Mouse (Mus musculus): Measurements from ENCODE around the gene Kcnk6.
"Not testable (repeated sequence)": the region's sequence is repeated elsewhere in the genome, so short reads cannot be mapped to it uniquely, and the experiment has no call there.

Gene Kcnk6

GRCm38 (mm10) chr7:29202577-29202976 is 29.7 kb downstream of the Kcnk6 start:
- DNase-seq (ENCODE audit: low spot score) = no peak

GRCm38 (mm10) chr7:29194230-29194629 is 38.1 kb downstream of the Kcnk6 start:
- not testable (repeated sequence) for DNase-seq (ENCODE audit: low spot score)

- DNase-seq (ENCODE audit: low spot score) = not testable (repeated sequence)
Observed at GRCm38 (mm10) chr7:29181323-29181722, 51.0 kb downstream of the Kcnk6 start.

GRCm38 (mm10) chr7:29180854-29181236 is 51.5 kb downstream of the Kcnk6 start:
- no peak for DNase-seq (ENCODE audit: low spot score)

DNA sequence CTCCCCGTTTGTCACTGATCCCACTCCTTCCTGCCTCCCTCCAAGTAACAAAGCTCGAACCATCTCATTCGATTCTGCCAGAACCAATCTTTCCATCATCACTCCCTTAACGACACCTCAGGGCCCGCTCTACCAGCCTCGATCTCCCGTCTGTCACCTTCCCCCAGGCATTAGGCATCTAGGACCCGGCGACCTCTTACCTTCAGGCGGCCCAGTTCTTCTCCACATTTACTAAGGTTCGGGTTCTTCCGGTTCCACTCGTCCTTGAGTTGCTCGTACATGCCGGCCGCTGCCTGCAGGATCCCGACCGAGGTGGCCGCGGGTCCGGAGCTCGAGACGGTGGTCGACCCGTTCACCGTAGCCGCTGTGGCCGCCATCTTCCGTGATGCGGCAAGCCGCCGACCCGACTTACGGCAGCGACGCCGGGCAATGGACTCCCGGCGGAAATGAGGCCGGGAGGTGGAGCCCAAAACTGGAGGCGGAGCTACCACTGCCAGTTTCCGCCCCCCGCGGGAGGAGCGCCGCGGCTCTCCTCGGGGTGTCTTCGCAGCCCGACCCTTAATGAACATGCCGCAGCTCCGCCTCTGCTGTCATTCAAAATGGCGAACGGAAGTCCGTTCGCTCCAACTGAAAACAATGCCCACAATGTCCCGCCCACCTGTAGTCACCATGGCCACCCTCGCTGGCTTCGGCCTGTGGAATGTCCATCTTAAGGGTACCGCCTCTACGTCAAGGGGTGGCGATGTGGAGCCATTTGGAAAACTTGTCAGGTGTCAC is 52.0 kb downstream of the Kcnk6 start, which contains the start of gene Psmd8:
TSS of gene Psmd8 (minus strand) at position 625 of the 777 bp plus-strand sequence.
- DNase-seq (ENCODE audit: low spot score) = peak; percentile 81

- DNase-seq (ENCODE audit: low spot score) = no peak
Observed at GRCm38 (mm10) chr7:29179323-29179722, 53.0 kb downstream of the Kcnk6 start.

DNA sequence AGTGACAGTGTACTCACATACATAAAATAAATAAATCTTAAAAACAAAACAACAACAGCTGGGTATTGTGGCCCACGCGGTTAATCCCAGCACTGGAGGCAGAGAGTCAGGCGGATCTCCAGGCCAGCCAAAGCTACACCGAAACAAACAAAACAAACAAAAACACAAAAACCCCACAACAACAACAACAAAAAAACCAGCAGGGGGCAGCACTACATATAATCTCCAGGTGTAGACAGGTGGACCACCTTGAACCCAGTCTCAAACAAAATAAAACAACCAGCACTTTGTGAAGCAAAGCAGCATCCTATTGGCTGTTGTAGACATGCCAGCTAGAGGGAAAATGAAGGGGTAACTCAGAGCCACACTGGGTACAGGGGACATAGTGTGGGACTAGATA is 54.2 kb downstream of the Kcnk6 start:
- DNase-seq (ENCODE audit: low spot score) = no peak

DNA sequence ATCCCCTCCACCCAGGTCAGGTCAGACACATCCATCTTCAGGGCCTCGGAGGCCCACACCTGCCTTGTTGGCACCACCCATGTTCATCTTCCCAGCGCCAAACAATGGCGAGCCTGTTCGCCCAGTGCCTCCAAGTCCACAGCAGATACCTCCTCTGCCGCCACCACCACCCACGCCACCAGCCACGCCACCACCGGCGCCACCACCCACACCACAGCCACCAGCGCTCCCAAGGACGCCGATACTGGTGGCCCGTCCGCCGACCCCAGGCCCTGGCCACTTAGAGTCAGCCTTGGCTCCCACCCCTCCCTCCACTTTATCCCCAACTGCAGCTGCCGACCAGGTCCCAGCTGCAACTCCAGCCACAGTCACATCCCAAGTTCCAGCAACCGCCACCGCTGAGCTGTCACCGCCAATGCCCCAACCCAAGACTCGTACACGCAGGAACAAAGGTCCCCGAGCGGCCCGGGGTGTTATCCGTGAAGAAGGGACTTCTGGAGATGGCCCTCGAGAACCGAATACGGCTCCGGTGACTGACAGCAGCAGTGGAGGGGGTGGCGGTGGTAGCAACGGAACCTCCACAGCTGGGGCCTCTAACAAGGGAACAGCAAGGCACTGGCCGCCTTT is 59.8 kb downstream of the Kcnk6 start:
- DNase-seq (ENCODE audit: low spot score) = no peak

All from urinary bladder, postnatal 10 days (tissue).